Mouse (Mus musculus): ENCODE data around the gene Erc2. TPM values are rescaled to one million over a fixed set of nuclear protein-coding genes. Genes with fewer than 3 reads are reported as not detected.

Gene Erc2
- polyA plus RNA-seq, 1 experiment from 2014 or later: 1.4 TPM

GRCm38 (mm10) chr14:28501216-28501878 lies 879.1 kb downstream of the Erc2 start:
- H3K4me2 ChIP-seq (ENCODE audit: low read depth, low read length): no peak overlapping the region
- no peak overlapping the region for H3K4me3 ChIP-seq (ENCODE audit: low read depth, low read length)
- no peak for ATAC-seq (ENCODE audit: low read depth)
- H3K27ac ChIP-seq (ENCODE audit: low read length): no peak overlapping the region
- H3K9ac ChIP-seq (ENCODE audit: low read depth, low read length): no peak overlapping the region
- no peaks in the 10 kb centered on the region for H3K36me3 ChIP-seq (ENCODE audit: control insufficient read depth, insufficient read depth)
- 49% methylated on average over 12 of the region's 12 CpGs for WGBS (ENCODE audit: insufficient replicate concordance)
- H3K9me3 ChIP-seq (replicated peaks; ENCODE audit: control insufficient read depth, low read length): no peaks in the 10 kb centered on the region
- H3K4me1 ChIP-seq (ENCODE audit: control insufficient read depth, low read depth, low read length): no peaks in the 10 kb centered on the region
- peaks cover 36% of the 10 kb centered on the region for H3K27me3 ChIP-seq (ENCODE audit: control insufficient read depth, insufficient read depth, low read depth, low read length)

GRCm38 (mm10) chr14:28503276-28503675 lies 881.0 kb downstream of the Erc2 start:
- Histone ChIP-seq H3K27me3 (ENCODE audit: control insufficient read depth, insufficient read depth, low read depth, low read length) (peaks cover 55% of the 10 kb centered on the region), H3K4me2 (ENCODE audit: low read depth, low read length) (no peak overlapping the region), H3K27ac (ENCODE audit: low read length) (no peak overlapping the region), H3K9ac (ENCODE audit: low read depth, low read length) (no peak overlapping the region), H3K36me3 (ENCODE audit: control insufficient read depth, insufficient read depth) (no peaks in the 10 kb centered on the region), H3K9me3 (replicated peaks; ENCODE audit: control insufficient read depth, low read length) (no peaks in the 10 kb centered on the region), H3K4me1 (ENCODE audit: control insufficient read depth, low read depth, low read length) (no peaks in the 10 kb centered on the region), H3K4me3 (ENCODE audit: low read depth, low read length) (no peak overlapping the region)
- 75% methylated on average over 2 of the region's 2 CpGs for WGBS (ENCODE audit: insufficient replicate concordance)
- no peak for ATAC-seq (ENCODE audit: low read depth)

- Histone ChIP-seq H3K9me3 (replicated peaks; ENCODE audit: control insufficient read depth, low read length) (no peaks in the 10 kb centered on the region), H3K4me2 (ENCODE audit: low read depth, low read length) (peak within 1 kb of the TSS; percentile 60), H3K27ac (ENCODE audit: low read length) (no peak within 1 kb of the TSS), H3K4me1 (ENCODE audit: control insufficient read depth, low read depth, low read length) (no peaks in the 10 kb centered on the region), H3K4me3 (ENCODE audit: low read depth, low read length) (peak within 1 kb of the TSS; percentile 54), H3K36me3 (ENCODE audit: control insufficient read depth, insufficient read depth) (no peaks in the 10 kb centered on the region), H3K9ac (ENCODE audit: low read depth, low read length) (no peak within 1 kb of the TSS), H3K27me3 (ENCODE audit: control insufficient read depth, insufficient read depth, low read depth, low read length) (peaks cover 66% of the 10 kb centered on the region)
- ATAC-seq (ENCODE audit: low read depth): no peak
- 2% methylated on average over 52 of the region's 53 CpGs for WGBS (ENCODE audit: insufficient replicate concordance)
Observed at GRCm38 (mm10) chr14:28504101-28505050, 882.1 kb downstream of the Erc2 start, which contains the start of gene Wnt5a. TSS of gene Wnt5a (plus strand) at chr14:28504750.

- Histone ChIP-seq H3K36me3 (ENCODE audit: control insufficient read depth, insufficient read depth) (no peaks in the 10 kb centered on the region), H3K4me2 (ENCODE audit: low read depth, low read length) (peak overlapping the region; percentile 60), H3K4me3 (ENCODE audit: low read depth, low read length) (peak overlapping the region; percentile 54), H3K9me3 (replicated peaks; ENCODE audit: control insufficient read depth, low read length) (no peaks in the 10 kb centered on the region), H3K4me1 (ENCODE audit: control insufficient read depth, low read depth, low read length) (no peaks in the 10 kb centered on the region), H3K27ac (ENCODE audit: low read length) (no peak overlapping the region), H3K9ac (ENCODE audit: low read depth, low read length) (no peak overlapping the region), H3K27me3 (ENCODE audit: control insufficient read depth, insufficient read depth, low read depth, low read length) (peaks cover 74% of the 10 kb centered on the region)
- under 1% methylated on average over 22 of the region's 22 CpGs for WGBS (ENCODE audit: insufficient replicate concordance)
- ATAC-seq (ENCODE audit: low read depth): no peak
Observed at GRCm38 (mm10) chr14:28505051-28505585, 882.9 kb downstream of the Erc2 start.

- Histone ChIP-seq H3K27me3 (ENCODE audit: control insufficient read depth, insufficient read depth, low read depth, low read length) (peaks cover 80% of the 10 kb centered on the region), H3K4me3 (ENCODE audit: low read depth, low read length) (peak overlapping the region; percentile 54), H3K9ac (ENCODE audit: low read depth, low read length) (no peak overlapping the region), H3K9me3 (replicated peaks; ENCODE audit: control insufficient read depth, low read length) (no peaks in the 10 kb centered on the region), H3K36me3 (ENCODE audit: control insufficient read depth, insufficient read depth) (no peaks in the 10 kb centered on the region), H3K4me2 (ENCODE audit: low read depth, low read length) (peak overlapping the region; percentile 60), H3K27ac (ENCODE audit: low read length) (no peak overlapping the region), H3K4me1 (ENCODE audit: control insufficient read depth, low read depth, low read length) (no peaks in the 10 kb centered on the region)
- WGBS (ENCODE audit: insufficient replicate concordance): under 1% methylated on average over 62 of the region's 62 CpGs
- ATAC-seq (ENCODE audit: low read depth): no peak
Observed at GRCm38 (mm10) chr14:28505586-28506375, 883.6 kb downstream of the Erc2 start.

- H3K27me3 ChIP-seq (ENCODE audit: control insufficient read depth, insufficient read depth, low read depth, low read length): peaks cover 87% of the 10 kb centered on the region
- H3K9me3 ChIP-seq (replicated peaks; ENCODE audit: control insufficient read depth, low read length): no peaks in the 10 kb centered on the region
- no peaks in the 10 kb centered on the region for H3K4me1 ChIP-seq (ENCODE audit: control insufficient read depth, low read depth, low read length)
- no peak overlapping the region for H3K9ac ChIP-seq (ENCODE audit: low read depth, low read length)
- no peaks in the 10 kb centered on the region for H3K36me3 ChIP-seq (ENCODE audit: control insufficient read depth, insufficient read depth)
- H3K27ac ChIP-seq (ENCODE audit: low read length): no peak overlapping the region
- H3K4me3 ChIP-seq (ENCODE audit: low read depth, low read length): peak overlapping the region; percentile 54
- H3K4me2 ChIP-seq (ENCODE audit: low read depth, low read length): peak overlapping the region; percentile 60
- WGBS (ENCODE audit: insufficient replicate concordance): 1% methylated on average over 29 of the region's 29 CpGs
- no peak for ATAC-seq (ENCODE audit: low read depth)
Observed at GRCm38 (mm10) chr14:28506376-28506831, 884.2 kb downstream of the Erc2 start.

- Histone ChIP-seq H3K9me3 (replicated peaks; ENCODE audit: control insufficient read depth, low read length) (no peaks in the 10 kb centered on the region), H3K27me3 (ENCODE audit: control insufficient read depth, insufficient read depth, low read depth, low read length) (peaks cover 91% of the 10 kb centered on the region), H3K4me2 (ENCODE audit: low read depth, low read length) (peak overlapping the region; percentile 60), H3K9ac (ENCODE audit: low read depth, low read length) (no peak overlapping the region), H3K36me3 (ENCODE audit: control insufficient read depth, insufficient read depth) (no peaks in the 10 kb centered on the region), H3K27ac (ENCODE audit: low read length) (no peak overlapping the region), H3K4me3 (ENCODE audit: low read depth, low read length) (peak overlapping the region; percentile 15; the same call in 1 of the 2 replicates), H3K4me1 (ENCODE audit: control insufficient read depth, low read depth, low read length) (no peaks in the 10 kb centered on the region)
- no peak for ATAC-seq (ENCODE audit: low read depth)
- 2% methylated on average over 15 of the region's 15 CpGs for WGBS (ENCODE audit: insufficient replicate concordance)
Observed at GRCm38 (mm10) chr14:28507011-28507410, 884.8 kb downstream of the Erc2 start.

- Histone ChIP-seq H3K4me2 (ENCODE audit: low read depth, low read length) (peak overlapping the region; percentile 60), H3K27me3 (ENCODE audit: control insufficient read depth, insufficient read depth, low read depth, low read length) (peaks cover 94% of the 10 kb centered on the region), H3K4me3 (ENCODE audit: low read depth, low read length) (peak overlapping the region; percentile 15; the same call in 1 of the 2 replicates), H3K36me3 (ENCODE audit: control insufficient read depth, insufficient read depth) (no peaks in the 10 kb centered on the region), H3K27ac (ENCODE audit: low read length) (no peak overlapping the region), H3K4me1 (ENCODE audit: control insufficient read depth, low read depth, low read length) (no peaks in the 10 kb centered on the region), H3K9me3 (replicated peaks; ENCODE audit: control insufficient read depth, low read length) (no peaks in the 10 kb centered on the region), H3K9ac (ENCODE audit: low read depth, low read length) (no peak overlapping the region)
- ATAC-seq (ENCODE audit: low read depth): no peak
- under 1% methylated on average over 18 of the region's 18 CpGs for WGBS (ENCODE audit: insufficient replicate concordance)
Observed at GRCm38 (mm10) chr14:28507471-28507870, 885.2 kb downstream of the Erc2 start.
